Mouse (Mus musculus) forelimb bud, embryonic 11.5 days (tissue): ENCODE data around the gene Svip.

Experiments
- DNase-seq: peaks from one replicate; pipeline ENCODE4 v3.0.0-alpha.2; 2012; ENCODE audit warnings: low read depth, low spot score

Gene Svip

DNA sequence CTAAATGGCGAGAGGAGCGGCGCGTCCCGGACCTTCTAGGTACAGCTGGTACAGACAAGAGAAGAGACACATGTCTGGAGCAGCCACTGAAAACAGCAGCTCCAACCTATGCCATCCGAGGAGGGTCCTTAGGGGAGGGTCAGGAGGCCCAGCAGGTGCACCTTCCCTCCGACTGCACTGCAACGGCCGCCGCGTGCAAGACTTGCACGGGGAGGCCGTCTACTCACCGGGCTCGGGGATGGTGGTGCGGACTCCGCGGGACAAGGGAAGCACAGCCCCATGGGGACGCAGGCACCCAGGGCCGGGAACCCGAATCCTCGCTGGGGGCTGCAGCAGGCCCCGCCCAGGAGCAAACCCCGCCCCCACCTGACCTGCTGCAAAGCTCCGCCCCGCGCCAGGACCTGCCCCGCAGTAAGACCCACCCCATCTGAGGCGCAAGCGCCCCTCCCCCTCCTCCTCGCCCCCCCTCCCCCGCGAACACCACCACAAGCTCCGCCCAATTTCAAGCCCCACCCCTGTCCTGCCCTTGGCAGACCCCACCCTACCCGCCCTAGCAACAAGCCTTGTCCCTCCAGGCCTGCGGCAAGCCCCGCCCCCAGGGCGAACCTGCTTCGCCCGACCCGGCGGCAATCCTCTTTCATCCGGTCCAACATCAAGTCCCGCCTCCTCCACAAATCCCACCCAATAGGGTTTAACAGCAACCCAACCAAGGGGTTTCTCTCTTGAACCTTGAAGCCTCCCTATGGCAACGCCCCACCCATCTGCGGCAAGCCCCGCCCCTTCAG is at the start of gene Svip:
Gene Svip, minus strand, starts transcription at position 508 of the 785 bp plus-strand sequence.
- DNase-seq, result peak; percentile 82

DNA sequence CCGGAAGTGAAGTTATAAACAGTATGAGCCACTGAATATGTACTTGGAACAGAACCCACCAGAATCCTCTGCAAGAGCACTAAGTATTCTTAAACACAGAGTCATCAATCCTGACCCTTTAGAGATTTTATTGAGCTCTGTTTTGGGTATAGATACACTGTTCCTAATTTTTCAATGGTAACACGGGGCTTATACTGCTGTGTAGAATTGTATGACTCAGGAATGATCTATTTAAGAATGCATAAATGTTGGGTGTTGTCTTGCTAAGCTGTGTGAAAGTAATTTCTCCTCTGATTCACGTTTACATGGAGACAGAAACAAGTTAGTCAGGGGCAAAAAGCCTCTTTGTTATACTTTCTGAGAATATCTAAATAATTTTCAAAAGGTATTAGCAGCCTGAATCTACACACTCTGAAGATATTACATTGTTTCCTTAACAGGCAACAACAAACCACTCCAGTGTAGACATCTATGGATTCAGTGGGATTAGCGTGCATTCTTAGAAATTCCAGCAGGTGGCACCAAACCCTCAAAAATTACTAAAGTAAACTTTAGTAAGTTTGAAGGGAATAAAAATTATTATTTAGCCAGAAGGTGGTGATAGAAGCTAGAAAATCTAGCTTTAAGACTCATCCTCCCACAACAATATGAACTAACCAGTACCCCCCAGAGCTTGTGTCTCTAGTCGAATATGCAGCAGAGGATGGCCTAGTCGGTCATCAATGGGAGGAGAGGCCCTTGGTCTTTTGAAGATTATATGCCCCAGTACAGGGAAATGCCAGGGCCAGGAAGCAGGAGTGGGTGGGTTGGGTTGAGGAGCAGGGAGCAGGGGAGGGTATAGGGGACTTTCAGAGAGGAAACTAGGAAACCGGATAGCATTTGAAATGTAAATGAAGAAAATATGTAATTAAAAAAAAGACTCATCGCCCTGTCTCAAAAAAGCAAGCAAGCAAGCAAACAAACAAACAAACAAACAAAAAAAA is 32.1 kb upstream of the Svip start:
- peak; percentile 63 for DNase-seq

DNA sequence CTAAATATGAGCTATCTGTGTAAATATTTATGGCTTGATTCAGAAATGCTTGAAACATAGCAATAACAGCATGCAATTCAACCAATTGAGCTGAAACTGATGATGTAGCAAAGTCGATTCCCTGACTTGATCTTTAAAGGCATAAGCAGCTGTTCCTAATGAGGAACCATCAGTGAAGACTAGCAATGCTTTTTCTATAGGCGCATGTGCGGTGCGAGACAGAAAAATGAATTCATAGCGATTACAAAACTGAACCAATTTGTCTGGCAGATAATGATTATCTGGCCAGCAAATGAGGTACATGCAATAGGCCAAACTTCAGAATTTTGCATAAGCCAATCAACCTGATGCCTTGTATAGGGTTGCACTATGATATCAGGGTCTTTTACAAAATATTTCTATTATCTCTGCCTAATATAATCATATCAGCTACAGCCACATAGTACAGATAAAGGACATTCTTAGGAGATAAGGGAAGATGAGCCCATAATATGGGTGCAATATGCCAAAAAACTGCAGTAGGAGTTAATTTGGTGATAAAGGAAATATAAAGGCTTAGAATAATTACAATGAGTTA is 18.3 kb upstream of the Svip start:
- DNase-seq, result no peak

DNA sequence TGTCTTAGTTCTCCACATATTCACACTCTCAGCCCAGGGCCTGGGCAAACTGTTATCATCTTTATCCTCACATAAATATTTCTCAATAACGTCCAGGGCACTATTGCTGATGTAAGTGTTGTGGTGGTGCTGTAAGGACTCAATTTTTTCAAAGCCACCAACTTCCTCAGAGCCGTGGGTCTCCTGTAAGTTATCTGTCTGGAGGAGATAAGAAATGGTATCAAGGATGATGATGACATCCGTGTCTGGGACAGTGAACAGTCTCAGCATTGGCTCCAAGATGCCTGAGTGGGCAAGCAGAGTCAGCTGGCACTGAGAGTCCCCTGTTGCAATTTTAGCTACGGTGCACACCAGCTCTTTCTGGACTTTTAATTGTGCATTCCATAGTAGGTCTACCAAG is 16.2 kb upstream of the Svip start:
- no peak for DNase-seq

DNA sequence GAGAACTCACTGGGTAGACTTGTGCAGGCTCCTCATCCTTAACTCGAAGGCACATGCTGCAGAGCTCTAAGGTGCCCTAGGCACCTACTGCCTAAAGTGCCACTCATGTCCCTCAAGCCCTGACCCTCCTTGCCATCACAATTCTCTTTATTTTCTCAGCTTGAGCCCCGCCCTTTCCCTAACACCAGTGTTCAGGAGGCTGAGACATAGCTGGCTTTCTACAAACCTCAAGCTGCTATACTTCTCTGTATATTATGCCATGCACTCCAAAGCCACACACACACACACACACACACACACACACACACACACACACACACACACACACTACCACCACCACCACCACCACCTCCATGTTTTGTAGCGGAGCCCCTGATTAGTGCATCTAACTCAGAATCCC is 9.8 kb upstream of the Svip start, which contains the start of gene 1700015G11Rik:
Gene 1700015G11Rik, minus strand, starts transcription at position 101 of the 400 bp plus-strand sequence.
- DNase-seq, result no peak

DNA sequence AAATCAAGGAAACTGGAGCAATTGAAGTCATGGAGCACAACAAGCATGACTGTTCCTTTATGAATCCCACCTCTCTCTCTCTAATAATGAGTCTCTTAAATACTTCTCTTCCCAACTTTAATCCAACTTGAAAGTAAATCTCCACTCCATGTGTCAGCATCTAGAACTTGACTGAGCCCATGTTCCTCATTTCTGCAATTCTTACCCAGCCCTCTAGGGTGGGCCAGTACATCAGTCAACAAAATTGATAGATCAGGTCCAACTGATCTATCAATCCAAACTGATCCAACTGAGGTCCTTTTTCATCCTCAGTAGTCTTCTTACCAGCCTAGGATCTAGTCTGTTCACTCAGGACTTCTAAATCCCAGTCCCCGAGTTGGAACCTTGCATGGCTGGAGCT is 9.4 kb upstream of the Svip start:
- no peak for DNase-seq

DNA sequence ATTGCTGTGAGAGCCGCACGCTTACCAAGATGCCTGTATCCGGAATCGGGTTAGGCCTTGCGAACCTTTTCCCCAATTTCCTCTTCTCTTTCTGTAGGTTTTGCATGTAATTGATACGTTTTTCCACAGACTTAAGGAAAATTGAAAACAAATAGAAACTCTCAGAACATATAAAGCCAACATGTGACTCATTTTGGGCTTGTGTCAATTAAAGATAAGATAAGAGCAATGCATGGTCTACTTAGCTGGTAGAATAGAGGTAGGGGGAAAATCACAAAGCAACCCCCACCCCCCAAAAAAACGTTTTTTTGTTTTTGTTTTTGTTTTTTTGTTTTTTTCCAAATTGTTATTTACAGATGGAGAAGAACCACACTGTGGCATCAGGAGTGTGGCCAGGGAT is 7.6 kb upstream of the Svip start:
- DNase-seq, result no peak

DNA sequence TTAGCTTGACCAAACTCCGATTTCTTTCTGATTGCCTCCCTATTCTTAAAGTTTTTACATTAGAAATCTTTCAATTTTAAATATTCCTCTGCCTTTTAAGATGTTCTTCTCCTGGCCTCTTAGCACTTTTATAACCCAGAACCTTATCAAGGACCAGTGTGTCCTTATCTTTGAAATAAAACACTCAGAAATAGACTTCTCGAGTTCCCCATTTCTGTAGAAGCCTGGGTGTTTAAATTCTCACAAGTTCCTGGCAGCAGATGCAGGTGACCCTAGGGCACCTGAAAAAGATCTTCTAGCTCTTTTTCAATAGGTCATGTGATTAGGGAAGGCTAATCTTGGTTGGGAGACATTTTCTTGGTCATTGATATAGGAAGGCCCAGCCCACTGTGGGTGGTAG is 1.3 kb upstream of the Svip start:
- no peak for DNase-seq

DNA sequence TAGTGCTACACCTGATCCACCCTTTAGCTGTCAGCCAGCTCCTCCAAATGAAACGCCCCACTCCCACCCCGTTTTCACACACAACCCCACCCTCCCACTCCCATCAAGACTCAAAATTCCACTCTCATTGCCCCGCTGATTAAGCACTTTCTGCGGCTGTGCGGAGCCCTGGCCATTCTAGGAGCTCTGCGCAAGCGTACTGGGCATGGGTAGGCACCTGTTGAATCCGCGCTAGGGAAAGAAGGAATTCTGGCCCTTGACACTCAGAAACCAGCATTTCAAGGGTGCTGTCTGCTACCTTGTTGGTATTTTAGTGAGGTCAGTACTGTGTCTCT is 445 bp upstream of the Svip start:
- DNase-seq, result no peak

DNA sequence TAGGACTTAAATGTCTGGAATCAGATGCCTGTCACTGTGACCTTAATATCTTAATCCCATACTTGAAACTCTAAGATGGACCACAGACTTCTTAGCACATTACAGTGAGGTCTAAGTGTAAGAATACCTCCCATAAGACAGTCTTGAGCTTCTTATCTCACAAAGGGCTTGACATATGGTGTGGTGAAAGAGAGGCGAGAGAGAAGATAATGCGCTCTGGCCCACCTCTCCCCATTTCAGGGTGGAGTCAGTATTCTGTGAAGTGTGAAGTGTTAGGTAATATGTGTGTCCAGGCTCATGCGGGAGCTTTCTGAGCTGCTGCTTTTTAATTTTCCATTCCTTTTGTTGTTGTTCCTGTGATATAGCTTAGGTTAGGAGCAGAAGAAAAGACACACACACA is 14.8 kb downstream of the Svip start:
- no peak for DNase-seq

DNA sequence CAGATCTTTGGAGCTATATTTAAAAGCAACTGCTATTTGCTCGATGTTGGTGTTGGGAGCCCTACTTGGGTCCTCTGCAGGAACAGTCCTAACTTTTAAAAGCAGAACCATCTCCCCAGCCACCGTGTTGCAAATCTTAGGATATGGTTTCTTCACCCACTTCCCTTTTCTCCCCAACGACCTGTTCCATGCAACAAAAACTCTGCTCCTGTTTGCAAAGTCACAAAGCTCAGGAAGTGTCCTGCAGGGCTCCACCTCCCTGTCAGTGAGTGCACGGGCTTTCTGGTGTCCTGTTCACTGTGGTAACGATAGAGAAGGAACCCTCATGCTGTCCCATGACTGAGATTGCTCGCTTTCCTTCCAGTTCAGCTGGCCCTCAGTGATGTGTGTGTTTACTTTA is 18.9 kb downstream of the Svip start:
- no peak for DNase-seq

DNA sequence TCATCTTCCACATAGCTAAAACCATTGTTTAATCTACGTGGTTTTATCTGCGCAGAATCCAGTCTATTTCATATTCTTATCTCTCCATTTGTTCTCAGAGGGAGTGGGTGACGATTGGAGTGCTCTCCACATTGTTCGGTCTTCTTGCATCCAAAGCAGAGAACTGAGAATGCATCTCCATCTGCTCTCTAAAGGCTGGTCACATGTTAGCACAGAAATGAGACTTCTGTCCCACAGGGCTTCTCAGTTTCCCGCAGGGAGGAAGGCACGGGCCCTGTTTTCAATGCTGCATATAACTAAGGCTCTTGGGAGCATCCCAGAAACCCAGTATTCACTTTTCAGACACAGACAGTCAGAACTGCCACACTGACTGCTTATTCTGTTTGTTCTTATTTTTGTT is 20.1 kb downstream of the Svip start:
- DNase-seq, result no peak

DNA sequence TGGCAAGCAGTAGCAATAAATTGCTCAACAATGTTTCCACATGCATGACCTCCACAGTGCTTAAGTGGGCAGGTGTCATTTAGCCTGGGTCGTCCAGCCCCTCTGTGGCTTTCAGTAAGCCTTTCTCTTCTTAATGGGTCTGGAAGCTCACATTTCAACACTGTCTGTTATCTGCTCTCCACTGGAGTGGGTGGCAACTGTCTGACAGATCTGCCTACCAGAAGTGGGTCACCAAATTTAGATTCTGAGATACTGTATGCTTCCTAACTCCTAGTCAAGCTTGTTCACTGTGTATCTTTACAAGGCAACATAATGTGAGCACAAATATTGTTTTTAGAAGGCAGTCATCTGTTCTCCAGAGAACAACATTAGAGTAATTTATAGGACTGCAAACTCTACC is 23.5 kb downstream of the Svip start:
- DNase-seq, result no peak

DNA sequence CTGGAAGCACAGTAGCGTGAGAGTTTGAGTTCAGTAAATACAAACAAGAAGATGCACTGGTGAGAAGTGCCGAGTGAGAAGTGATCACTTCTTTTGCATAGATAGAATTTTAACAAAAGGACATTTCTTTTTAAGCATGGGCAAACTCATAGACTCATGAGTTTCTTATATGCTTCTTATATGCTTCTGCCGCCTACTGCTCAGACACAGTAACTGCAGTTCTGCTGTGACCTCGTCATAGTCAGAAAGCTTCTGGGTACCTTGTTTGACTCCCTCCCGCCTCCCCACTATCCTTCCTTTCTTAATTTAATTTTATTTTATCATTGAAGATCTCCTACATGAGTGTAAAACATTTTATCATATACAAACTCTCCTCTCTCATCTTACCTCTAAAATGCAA is 26.5 kb downstream of the Svip start:
- no peak for DNase-seq

DNA sequence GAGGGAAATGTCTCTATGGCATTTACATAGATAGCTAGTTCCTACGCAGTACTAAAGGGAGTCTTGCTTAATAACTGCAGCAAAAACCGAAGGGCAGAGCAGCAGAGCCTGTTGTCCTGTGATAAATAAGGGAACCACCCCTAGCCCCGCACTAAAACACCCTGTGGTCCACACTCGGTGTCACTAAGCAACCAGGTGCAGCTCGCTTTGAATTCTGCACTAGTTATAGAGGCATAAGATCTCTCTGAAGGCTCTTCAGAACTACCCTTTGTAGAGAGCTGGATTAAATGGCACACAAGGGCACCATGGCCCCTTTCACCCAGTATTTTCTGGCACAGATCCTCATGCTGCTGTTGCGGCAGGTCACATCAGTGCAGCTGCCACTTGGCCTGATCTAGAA is 30.6 kb downstream of the Svip start:
- DNase-seq, result no peak

DNA sequence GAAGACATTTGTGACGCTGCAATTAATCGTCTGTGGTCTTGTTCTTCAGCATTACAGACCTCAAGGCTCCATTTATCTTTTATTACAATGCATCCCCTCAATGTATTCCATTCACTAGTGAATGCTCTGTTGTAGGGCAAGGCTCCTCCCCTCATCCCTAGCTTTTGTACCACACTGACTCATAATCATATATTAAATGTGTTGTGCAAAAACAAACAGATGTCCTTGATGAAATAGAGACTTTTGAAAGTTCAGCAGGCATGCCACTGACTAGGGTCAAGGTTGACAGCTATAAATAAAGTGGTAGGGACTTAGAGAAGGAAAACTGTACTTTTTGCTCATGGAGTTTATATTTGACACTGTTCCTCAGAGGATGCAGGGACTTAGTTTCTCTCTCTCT is 32.3 kb downstream of the Svip start:
- no peak for DNase-seq

DNA sequence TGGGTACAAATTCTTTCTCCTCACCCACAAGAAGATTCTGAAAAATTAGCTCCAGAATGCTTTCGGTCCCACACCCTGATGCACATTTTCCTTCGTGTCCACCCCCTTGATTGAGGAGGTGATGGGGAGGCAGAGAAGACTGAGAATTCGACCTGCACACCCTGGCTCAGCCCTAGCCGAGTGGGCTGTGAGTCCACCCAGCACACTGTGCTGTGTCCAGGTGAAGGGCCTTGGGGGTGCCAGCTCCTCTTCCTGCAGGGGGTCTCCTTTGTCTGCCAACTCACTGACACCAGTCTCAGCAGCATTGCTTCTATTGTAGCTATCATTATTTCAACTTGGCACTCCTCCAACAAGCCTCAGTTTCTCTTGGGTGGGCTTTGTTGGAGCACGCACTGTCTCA is 32.7 kb downstream of the Svip start:
- DNase-seq, result no peak

DNA sequence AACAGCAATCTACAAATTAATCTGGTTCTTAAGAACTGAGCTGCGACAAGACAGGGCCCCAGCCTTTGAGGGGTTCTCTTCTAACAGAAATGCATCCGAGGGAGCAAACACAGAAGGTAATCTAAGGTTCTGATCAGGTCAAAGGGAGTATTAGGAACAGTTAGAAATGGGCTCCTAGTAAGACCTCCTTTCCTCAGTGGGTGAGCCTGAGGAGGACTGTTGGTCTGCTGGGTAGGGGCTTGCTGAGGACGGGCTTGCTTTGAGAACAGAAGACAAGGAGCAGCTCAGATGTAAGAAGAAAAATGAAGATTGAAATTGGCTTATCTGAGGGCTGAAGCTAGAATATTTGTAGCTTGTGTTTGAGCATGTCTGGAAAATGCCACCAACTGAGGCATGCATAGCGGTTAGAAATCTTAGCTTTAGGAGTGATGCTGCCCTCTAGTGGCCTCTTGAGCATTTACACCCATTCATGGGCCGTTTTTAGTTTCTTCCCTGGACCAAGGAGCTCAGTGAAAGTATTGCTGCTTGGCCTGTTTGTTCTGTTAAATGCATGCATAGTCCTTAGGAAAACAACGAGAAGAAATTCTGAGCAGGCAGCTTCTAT is 33.5 kb downstream of the Svip start:
- peak; percentile 75 for DNase-seq

DNA sequence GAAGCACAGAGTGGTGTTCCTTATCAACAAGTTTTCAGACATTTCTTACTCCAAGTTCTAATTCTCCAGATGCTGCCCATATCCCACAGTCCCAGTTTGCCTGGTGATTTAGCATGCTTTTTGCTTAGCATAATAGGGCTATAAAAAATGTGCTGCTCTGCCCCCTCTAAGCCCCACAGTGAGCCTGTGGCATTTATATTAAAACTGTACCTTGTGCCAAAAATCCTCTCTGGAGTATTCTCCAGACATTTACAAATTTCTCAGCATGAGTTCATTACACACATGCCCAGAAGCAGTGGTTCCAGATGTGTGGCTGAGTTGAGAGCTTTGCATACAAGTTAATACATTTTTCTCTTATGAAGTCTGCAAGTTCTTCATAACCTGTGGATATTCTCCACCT is 36.4 kb downstream of the Svip start:
- DNase-seq, result peak; percentile 65

DNA sequence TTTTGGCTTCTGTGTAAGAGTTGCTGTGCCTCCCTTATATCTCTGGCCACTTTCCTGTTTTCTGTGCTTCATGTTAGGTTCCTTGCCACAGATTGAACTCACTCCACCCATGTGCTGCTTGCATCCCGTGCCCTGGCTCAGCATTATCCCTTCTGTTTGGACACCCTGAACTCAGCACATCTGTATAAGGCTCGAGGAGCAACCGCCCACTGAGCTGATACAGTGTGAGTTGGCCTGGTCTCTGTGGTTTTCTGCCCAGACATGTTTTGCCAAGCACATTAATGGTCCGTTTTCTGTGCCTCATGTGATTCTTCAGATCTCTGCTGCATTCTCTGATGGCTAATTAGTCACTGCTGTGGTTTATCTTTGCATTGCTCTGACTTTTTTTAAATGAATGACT is 38.2 kb downstream of the Svip start:
- DNase-seq, result no peak

DNA sequence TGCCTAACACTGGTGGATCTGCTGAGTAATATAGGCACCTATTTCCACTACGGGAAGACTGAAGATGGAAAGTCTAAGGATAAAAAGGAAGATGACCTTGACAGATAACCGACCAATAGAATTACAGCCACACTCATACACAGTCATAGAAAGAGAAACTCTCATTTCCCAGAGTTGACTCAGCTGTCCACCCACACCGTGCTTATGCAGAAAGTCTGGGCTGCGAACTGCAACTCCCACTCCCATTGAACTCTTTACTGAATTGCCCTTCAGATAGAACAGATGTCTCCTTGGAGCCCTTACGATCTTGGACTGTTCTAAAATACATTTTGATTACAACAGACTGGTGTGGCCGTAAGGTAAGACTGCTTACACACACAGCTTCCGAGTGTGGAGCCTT is 41.1 kb downstream of the Svip start:
- no peak for DNase-seq
